Mouse (Mus musculus) thymus, adult 2 months (tissue): ENCODE measurements around the gene Thoc2. TPM values are rescaled to one million over a fixed set of nuclear protein-coding genes. Genes with fewer than 3 reads are reported as not detected.
A peak's percentile ranks its signal among the peaks of the same experiment; 100 is the strongest.
"Not testable (repeated sequence)": the region's sequence is repeated elsewhere in the genome, so short reads cannot be mapped to it uniquely, and the experiment has no call there.

Source experiments
- DNase-seq: peaks from one replicate; pipeline ENCODE4 v3.0.0; 2021
- H3K27ac ChIP-seq: fragments of 200-500 bp; 2 replicates; pipeline ENCODE4 v1.5.1; 2012; ENCODE audit warnings: low read length, control low read depth; ENCODE audit not compliant: control insufficient read depth, insufficient read depth
- H3K27me3 ChIP-seq: fragments of 200-500 bp; 2 replicates; pipeline ENCODE4 v1.6.1; 2012; ENCODE audit warnings: mild to moderate bottlenecking, low read length, moderate library complexity, mixed read lengths; ENCODE audit not compliant: control insufficient read depth, insufficient read depth
- H3K36me3 ChIP-seq: fragments of 200-500 bp; 2 replicates; pipeline ENCODE4 v1.6.1; 2012; ENCODE audit warnings: mild to moderate bottlenecking, low read length, moderate library complexity; ENCODE audit not compliant: control insufficient read depth, insufficient read depth
- H3K4me1 ChIP-seq: fragments of 200-500 bp; replicated peaks from 2 replicates; pipeline ENCODE4 v1.6.1; 2012; ENCODE audit warnings: low read length; ENCODE audit not compliant: control insufficient read depth, insufficient read depth
- H3K4me3 ChIP-seq: fragments of 200-500 bp; 2 replicates; pipeline ENCODE4 v1.5.1; 2012; ENCODE audit warnings: mild to moderate bottlenecking, low read length, control low read depth, moderate library complexity; ENCODE audit not compliant: control insufficient read depth, insufficient read depth
- CTCF ChIP-seq: fragments of 200-500 bp; IDR thresholded peaks from 2 replicates; pipeline ENCODE4 v1.5.1; 2012; ENCODE audit warnings: mild to moderate bottlenecking, control low read depth, low read length, moderate library complexity, borderline replicate concordance; ENCODE audit not compliant: control insufficient read depth, poor library complexity, insufficient read depth; ENCODE audit errors: extremely low read depth
- POLR2A ChIP-seq: fragments of 200-500 bp; IDR thresholded peaks from 2 replicates; pipeline ENCODE4 v1.6.1; 2012; ENCODE audit warnings: mild to moderate bottlenecking, low read length, control low read depth, moderate library complexity; ENCODE audit not compliant: control insufficient read depth, poor library complexity, insufficient read depth; ENCODE audit errors: extremely low read depth
- WGBS: fragments of 180-500 bp; shearing (Covaris S2); methylation state at CpG from one replicate; pipeline ENCODE4 v1.1.7; 2018; 5-methylcytosine and 5-hydroxymethylcytosine counted together
- polyA plus RNA-seq: library from polyadenylated mRNA; depleted of rRNA; stranded (reverse); fragments of >200 nt; gene quantifications from 2 replicates; pipeline ENCODE4 v1.2.3, GENCODE M21; 2012; rRNA removed

Thoc2 gene
- polyA plus RNA-seq: 17.0 and 17.6 TPM in 2 replicates

GRCm38 (mm10) chrX:41920574-41920973 is at the start of gene Thoc2:
Gene Thoc2, minus strand, starts transcription at chrX:41920674.
- H3K4me3 ChIP-seq: no peak within 1 kb of the TSS
- no peak for TF ChIP-seq CTCF
- TF ChIP-seq POLR2A: no peak
- H3K4me1 ChIP-seq: no peaks in the 10 kb centered on the region
- no peak for DNase-seq
- H3K27me3 ChIP-seq: no peaks in the 10 kb centered on the region
- 86% methylated on average over 1 of the region's 1 CpGs for WGBS
- no peaks in the 10 kb centered on the region for H3K36me3 ChIP-seq
- H3K27ac ChIP-seq: no peak within 1 kb of the TSS

GRCm38 (mm10) chrX:41970096-41970495 is 49.6 kb upstream of the Thoc2 start:
- no peak for TF ChIP-seq CTCF
- TF ChIP-seq POLR2A: no peak
- Histone ChIP-seq H3K27me3 (no peaks in the 10 kb centered on the region), H3K27ac (no peak overlapping the region), H3K4me3 (no peak overlapping the region), H3K4me1 (no peaks in the 10 kb centered on the region), H3K36me3 (no peaks in the 10 kb centered on the region)
- no peak for DNase-seq
- 95% methylated on average over 2 of the region's 2 CpGs for WGBS

DNA sequence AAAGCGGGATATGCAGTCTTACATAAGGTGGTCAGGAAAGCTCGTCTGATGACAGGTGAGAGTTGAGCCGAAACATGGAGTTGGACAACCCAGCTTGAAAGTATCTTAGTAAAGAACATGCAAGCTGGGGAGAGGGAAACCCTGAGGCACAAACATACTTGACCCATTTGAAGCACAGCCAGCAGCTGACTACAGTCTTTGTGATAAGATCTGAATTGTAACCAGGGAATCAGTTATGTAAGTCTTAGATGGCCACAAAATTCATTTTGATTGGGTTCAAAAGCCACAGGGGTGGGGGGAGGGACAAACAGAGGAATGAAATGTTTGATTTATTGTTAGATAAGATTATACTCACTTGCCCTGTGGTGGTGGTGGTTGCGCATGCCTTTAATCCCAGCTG is 48.9 kb upstream of the Thoc2 start:
- no peaks in the 10 kb centered on the region for H3K4me1 ChIP-seq
- H3K27me3 ChIP-seq: no peaks in the 10 kb centered on the region
- no peak overlapping the region for H3K27ac ChIP-seq
- no peak for DNase-seq
- 27% methylated on average over 4 of the region's 4 CpGs for WGBS
- H3K36me3 ChIP-seq: no peaks in the 10 kb centered on the region
- no peak overlapping the region for H3K4me3 ChIP-seq
- TF ChIP-seq POLR2A: no peak
- TF ChIP-seq CTCF: no peak

DNA sequence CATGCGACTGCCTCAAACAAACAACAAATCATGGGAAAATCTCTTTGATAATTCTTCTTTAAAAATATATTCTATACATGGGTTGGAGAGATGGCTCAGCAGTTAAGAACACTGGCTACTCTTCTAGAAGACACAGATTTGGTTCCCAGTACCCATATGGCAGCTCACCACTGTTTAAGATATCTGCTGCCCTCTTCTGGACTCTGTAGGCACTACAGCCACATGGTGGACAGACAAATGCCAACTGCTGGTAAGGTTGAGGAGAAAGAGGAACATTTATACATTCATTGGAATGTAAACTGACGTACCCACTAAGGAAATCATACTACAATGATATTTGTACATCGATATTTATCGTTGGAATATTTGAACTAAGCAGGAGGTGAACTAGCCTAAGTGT is 36.7 kb upstream of the Thoc2 start:
- H3K4me3 ChIP-seq: no peak overlapping the region
- H3K27me3 ChIP-seq: no peaks in the 10 kb centered on the region
- 78% methylated on average over 4 of the region's 4 CpGs for WGBS
- H3K36me3 ChIP-seq: no peaks in the 10 kb centered on the region
- DNase-seq: peak; percentile 52
- H3K27ac ChIP-seq: no peak overlapping the region
- H3K4me1 ChIP-seq: no peaks in the 10 kb centered on the region
- TF ChIP-seq CTCF (no peak), POLR2A (no peak)

GRCm38 (mm10) chrX:41941840-41942239 is 21.4 kb upstream of the Thoc2 start:
- Histone ChIP-seq H3K27ac (no peak overlapping the region), H3K4me3 (no peak overlapping the region), H3K36me3 (no peaks in the 10 kb centered on the region), H3K4me1 (no peaks in the 10 kb centered on the region), H3K27me3 (no peaks in the 10 kb centered on the region)
- WGBS: 94% methylated on average over 5 of the region's 5 CpGs
- no peak for TF ChIP-seq POLR2A
- TF ChIP-seq CTCF: no peak
- DNase-seq: no peak

GRCm38 (mm10) chrX:41931821-41932220 is 11.3 kb upstream of the Thoc2 start:
- not testable (repeated sequence) for H3K4me1 ChIP-seq, H3K36me3 ChIP-seq, H3K4me3 ChIP-seq, H3K27me3 ChIP-seq, H3K27ac ChIP-seq, DNase-seq
- WGBS: 88% methylated on average over 6 of the region's 6 CpGs

DNA sequence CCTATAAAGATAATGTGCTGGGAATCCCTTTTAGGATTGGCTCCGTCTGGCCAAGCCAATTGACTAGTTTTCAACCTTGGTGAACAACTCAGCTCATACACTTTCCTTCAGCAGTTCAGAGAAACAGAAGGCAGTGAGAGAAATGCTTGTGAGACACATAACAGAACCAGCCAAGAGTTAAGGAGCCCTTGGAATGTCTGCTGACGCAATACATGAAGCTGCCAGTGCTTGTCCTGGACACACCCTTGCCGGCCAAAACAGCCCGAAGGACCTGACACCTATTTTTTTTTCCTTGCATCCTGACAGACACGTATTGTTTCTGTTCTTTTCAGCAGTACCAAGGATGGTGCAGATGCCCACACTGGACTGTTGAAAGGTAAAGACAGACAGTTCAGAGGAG is 4.2 kb upstream of the Thoc2 start:
- H3K27me3 ChIP-seq: no peaks in the 10 kb centered on the region
- no peaks in the 10 kb centered on the region for H3K36me3 ChIP-seq

More for the DNA sequence above, 4.2 kb upstream of the Thoc2 start:
- H3K4me1 ChIP-seq: no peaks in the 10 kb centered on the region
- 96% methylated on average over 5 of the region's 5 CpGs for WGBS
- no peak overlapping the region for H3K4me3 ChIP-seq
- no peak overlapping the region for H3K27ac ChIP-seq
- DNase-seq: no peak
- no peak for TF ChIP-seq CTCF
- no peak for TF ChIP-seq POLR2A
